Mouse (Mus musculus) mature B cell (primary cell): ENCODE results near the gene Gm8653.
"Not testable (repeated sequence)": the region's sequence is repeated elsewhere in the genome, so short reads cannot be mapped to it uniquely, and the experiment has no call there.

ENCODE experiments used
- in situ Hi-C: fragments of 300-500 bp; cut with MboI; formaldehyde crosslinking; loops from 2 replicates; pipeline ENCODE4 v1.14.3; 2019

Gene Gm8653

DNA sequence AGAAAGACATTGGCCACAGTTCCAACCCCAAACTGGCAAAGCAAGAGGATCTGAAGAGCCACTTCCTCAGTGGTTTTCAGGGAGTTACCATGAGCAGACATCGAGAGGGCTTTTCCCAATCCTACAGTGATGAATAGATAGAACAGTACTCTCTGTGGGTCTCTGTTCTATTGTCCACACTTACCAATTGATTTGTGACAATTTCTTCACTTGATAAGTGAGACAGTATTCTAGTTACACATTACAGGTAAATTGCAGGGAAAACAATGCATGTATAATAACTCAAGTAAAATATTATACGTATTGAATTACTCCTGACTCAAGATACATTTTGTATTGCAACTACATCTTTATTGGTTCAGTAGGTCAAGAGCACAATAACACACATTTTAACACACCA is at the start of gene Gm8653:
Gene Gm8653 (minus strand): TSS at position 101 of the 400 bp plus-strand sequence.
- in situ Hi-C loops = not testable (repeated sequence)

DNA sequence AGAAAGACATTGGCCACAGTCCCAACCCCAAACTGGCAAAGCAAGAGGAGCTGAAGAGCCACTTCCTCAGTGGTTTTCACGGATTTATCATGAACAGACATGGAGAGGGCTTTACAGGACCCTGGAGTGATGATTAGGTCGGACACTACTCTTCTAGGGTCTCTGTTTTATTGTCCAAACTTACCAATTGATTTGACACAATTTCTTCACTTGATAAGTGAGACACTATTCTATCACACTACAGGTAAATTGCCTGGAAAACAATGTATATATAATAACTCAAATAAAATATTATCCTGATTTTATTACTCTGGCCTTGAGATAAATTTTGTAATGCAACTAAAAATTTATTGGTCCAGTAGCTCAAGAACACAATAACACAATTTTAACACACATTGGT is 28.3 kb upstream of the Gm8653 start, which contains the start of gene Gm8453:
Gene Gm8453 (minus strand): TSS at position 101 of the 400 bp plus-strand sequence.
- in situ Hi-C loops = not testable (repeated sequence)

DNA sequence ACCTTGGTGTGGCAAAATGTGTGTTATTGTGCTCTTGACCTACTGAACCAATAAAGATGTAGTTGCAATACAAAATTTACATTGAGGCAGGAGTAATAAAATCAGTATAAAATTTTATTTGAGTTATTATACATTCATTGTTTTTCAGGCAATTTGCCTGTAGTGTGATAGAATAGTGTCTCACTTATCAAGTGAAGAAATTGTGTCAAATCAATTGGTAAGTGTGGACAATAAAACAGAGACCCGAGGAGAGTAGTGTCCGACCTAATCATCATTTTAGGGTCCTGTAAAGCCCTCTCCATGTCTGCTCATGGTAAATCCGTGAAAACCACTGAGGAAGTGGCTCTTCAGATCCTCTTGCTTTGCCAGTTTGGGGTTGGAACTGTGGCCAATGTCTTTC is 12.0 kb downstream of the Gm8653 start, which contains the start of gene Vmn1r143:
Gene Vmn1r143 (plus strand): TSS at position 301 of the 400 bp plus-strand sequence.
- in situ Hi-C loops = not testable (repeated sequence)

DNA sequence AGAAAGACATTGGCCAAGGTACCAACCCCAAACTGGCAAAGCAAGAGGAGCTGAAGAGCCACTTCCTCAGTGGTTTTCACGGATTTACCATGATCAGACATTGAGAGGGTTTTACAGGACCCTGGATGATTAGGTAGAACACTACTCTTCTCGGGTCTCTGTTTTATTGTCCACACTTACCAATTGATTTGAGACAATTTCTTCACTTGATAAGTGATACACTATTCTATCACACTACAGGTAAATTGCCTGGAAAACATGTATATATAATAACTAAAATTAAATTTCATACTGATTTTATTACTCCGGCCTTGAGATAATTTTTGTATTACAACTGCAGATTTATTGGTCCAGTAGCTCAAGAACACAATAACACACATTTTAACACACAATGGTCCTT is 37.1 kb downstream of the Gm8653 start, which contains the start of gene Vmn1r142:
Gene Vmn1r142 (minus strand): TSS at position 101 of the 400 bp plus-strand sequence.
- in situ Hi-C loops = not testable (repeated sequence)
